Mouse (Mus musculus): Measurements from ENCODE around the gene Nwd1.

Gene Nwd1

DNA sequence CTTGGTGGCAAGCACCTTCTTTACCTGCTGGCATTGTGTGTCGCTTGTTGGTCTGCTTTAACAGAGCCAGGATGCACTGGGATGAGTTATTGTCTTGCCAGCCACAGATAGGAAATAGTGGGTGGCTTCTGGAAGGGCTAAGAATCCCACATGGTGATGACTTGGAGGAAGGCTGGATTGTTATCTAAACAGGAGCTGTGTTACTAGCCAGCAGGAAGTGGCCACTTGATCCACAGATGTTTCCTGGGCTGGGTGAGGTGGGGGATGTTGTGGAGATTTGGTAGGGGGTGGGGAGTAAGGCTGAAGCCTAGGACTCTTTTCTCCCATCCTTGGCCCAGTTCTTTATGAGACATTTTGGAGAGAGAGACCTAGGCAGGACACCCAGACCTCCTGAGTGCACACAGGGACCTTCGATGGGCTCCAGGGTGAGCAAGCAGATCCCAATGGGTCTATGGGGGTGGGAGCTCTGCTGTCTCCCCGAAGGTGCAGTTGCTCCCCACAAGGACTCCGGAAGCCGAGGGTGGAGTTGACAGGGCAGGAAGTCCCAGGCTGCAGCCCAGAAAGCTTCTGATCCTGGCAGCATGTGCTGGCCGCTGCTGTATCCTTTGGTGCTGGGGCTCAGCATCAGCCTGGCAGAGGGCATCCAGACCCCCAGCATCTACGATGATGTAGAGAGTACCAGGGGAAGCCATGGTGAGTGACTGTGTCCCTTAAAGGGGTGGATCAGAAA is 115.0 kb downstream of the Nwd1 start, which contains the start of gene F2rl3:
F2rl3 (plus strand) TSS at position 559 of the 730 bp plus-strand sequence.
- DNase-seq (ENCODE audit: low spot score in 2 of 2), result peak in 1 of 2 experiments; percentile 65

DNA sequence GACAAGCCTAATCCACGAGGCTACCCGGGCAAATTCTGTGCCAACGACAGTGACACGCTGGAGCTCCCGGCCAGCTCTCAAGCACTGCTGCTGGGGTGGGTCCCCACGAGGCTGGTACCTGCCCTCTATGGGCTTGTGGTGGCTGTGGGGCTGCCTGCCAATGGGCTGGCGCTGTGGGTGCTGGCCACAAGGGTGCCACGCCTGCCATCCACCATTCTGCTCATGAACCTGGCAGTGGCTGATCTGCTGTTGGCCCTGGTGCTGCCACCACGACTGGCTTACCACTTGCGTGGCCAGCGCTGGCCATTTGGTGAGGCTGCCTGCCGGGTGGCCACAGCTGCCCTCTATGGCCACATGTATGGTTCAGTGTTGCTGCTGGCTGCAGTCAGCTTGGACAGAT is 115.8 kb downstream of the Nwd1 start:
- DNase-seq (ENCODE audit: low spot score in 2 of 2), result peak in 1 of 2 experiments; percentile 57

DNA sequence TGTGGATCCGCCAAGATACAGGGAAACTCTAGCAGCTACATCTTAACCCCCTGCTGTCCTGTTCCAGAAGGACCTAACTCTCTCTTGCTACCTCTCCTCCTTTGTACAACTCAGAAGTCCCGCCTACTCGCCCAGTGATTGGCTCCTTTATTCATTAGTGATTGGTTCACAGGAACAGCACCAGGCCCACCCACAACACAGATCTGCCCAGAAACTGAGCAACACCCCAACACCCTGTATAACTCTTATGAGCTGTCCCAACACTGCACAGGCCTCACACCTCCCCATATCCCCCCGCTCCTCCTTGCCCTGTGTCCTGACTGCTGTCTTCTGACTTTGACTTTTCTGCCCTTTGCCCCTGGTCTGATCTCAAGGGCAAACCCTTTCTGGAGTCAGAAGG is 119.2 kb downstream of the Nwd1 start:
- DNase-seq (ENCODE audit: low spot score in 2 of 2), result peak in 1 of 2 experiments; percentile 57

DNA sequence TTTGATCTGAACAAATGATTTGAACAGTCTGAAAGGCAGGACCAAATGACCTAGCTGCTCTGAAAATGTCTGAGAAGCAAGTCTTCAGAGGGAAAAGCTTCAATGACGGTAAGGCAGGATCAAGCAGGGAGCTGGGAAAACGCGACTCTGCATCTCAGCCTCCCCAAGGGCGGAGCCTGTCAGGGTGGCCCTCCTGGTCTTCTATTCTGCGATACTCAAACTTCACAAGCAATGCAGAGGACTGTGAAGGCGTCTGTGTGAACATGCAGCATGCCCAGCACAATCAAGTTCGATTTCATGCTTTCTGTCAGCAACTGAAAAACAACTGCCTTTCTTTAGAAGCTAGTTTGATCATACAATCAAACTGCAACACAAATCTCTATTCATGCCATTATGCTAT is 120.3 kb downstream of the Nwd1 start:
- DNase-seq (ENCODE audit: low spot score in 2 of 2), result no peak

Data from spleen, postnatal 4 days (tissue).